Mouse (Mus musculus) C2C12 (cell line): ENCODE measurements around the gene Klk1b9.
"Not testable (repeated sequence)": the region's sequence is repeated elsewhere in the genome, so short reads cannot be mapped to it uniquely, and the experiment has no call there.

Experiments used
- CTCF ChIP-seq: IDR thresholded peaks from one replicate; pipeline ENCODE4 v1.5.1; 2011; ENCODE audit not compliant: control insufficient read depth, insufficient read depth, insufficient read length
- FOSL1 ChIP-seq: IDR thresholded peaks from one replicate; pipeline ENCODE4 v1.8.0; 2011; ENCODE audit warnings: mild to moderate bottlenecking, low read length; ENCODE audit not compliant: poor library complexity, insufficient read depth, severe bottlenecking
- MYOD1 ChIP-seq: IDR thresholded peaks from one replicate; pipeline ENCODE4 v1.6.1; 2011; ENCODE audit warnings: low read depth; ENCODE audit not compliant: control insufficient read depth, insufficient read length
- MYOG ChIP-seq: IDR thresholded peaks from one replicate; pipeline ENCODE4 v1.6.1; 2011; ENCODE audit not compliant: control insufficient read depth, insufficient read length; ENCODE audit errors: extremely low read depth
- USF1 ChIP-seq: IDR thresholded peaks from one replicate; pipeline ENCODE4 v1.6.1; 2011; ENCODE audit warnings: low read depth, mild to moderate bottlenecking, control low read depth, moderate library complexity

- not testable (repeated sequence) for TF ChIP-seq USF1, CTCF, MYOD1, MYOG, FOSL1
Measured at GRCm38 (mm10) chr7:43975761-43976160, at the start of gene Klk1b9.
